8 mouse cellular contexts compared by ENCODE assay signal in genomic region chr2:167632731-167633536, GRCm38 (mm10). TPM values are rescaled to one million over a fixed set of nuclear protein-coding genes. Genes with fewer than 3 reads are reported as not detected.
DNase-seq lines count a peak whose midpoint lies in the region; ATAC-seq and TF ChIP-seq lines count a peak whose summit lies in the region.

No protein-coding gene starts in this region.

- no peaks in the 10 kb centered on the region for H3K27me3 ChIP-seq in heart, embryonic 14.5 days (ENCODE audit: control insufficient read depth, insufficient read depth, low read length)
- no peaks in the 10 kb centered on the region for H3K27me3 ChIP-seq in MEL (ENCODE audit: control insufficient read depth in 1 of 2, insufficient read depth in 2 of 2, low read length in 2 of 2)
- H3K27me3 ChIP-seq in hindbrain, embryonic 11.5 days (ENCODE audit: control insufficient read depth, insufficient read depth, low read length): no peaks in the 10 kb centered on the region
- no peaks in the 10 kb centered on the region for H3K27me3 ChIP-seq in midbrain, embryonic 12.5 days

- H3K4me1 ChIP-seq in heart, embryonic 14.5 days (ENCODE audit: control insufficient read depth in 2 of 2, insufficient read depth in 2 of 2, low read length in 2 of 2): peaks cover 40 to 49% of the 10 kb centered on the region in 2 experiments
- peaks cover 11 to 43% of the 10 kb centered on the region in 2 experiments for H3K4me1 ChIP-seq in MEL (ENCODE audit: control insufficient read depth in 1 of 2, insufficient read depth in 2 of 2, low read length in 2 of 2)
- H3K4me1 ChIP-seq in hindbrain, embryonic 11.5 days (replicated peaks; ENCODE audit: control insufficient read depth, insufficient read depth, low read length): peaks cover 12% of the 10 kb centered on the region
- peaks cover 34% of the 10 kb centered on the region for H3K4me1 ChIP-seq in midbrain, embryonic 12.5 days

- DNase-seq in heart, postnatal 14 days: no peak
- peak; percentile 58 for DNase-seq in MEL (ENCODE audit: low read depth, low spot score)
- DNase-seq in hindbrain, embryonic 11.5 days (ENCODE audit: low spot score): no peak
- DNase-seq in gastrocnemius, adult 18-20 months (ENCODE audit: low spot score): no peak
- DNase-seq in gastrocnemius, postnatal 14 days: no peak
- DNase-seq in MN1 (ENCODE audit: low spot score): no peak

- H3K4me3 ChIP-seq in heart, embryonic 14.5 days (ENCODE audit: control insufficient read depth in 1 of 2, insufficient read depth in 1 of 2, low read depth in 1 of 2, low read length in 2 of 2): peak overlapping the region; percentile 90 to 94
- H3K4me3 ChIP-seq in MEL (ENCODE audit: control insufficient read depth in 1 of 2, insufficient read depth in 1 of 2, low read depth in 2 of 2, low read length in 2 of 2): peak overlapping the region; percentile 71 to 73
- H3K4me3 ChIP-seq in hindbrain, embryonic 11.5 days (ENCODE audit: low read depth, low read length): peak overlapping the region; percentile 98; the same call in 1 of the 2 replicates
- peak overlapping the region; percentile 96 for H3K4me3 ChIP-seq in midbrain, embryonic 12.5 days

- H3K4me2 ChIP-seq in heart, embryonic 14.5 days (ENCODE audit: low read length): peak overlapping the region; percentile 79
- H3K4me2 ChIP-seq in hindbrain, embryonic 11.5 days (replicated peaks; ENCODE audit: low read depth, low read length): no peak overlapping the region
- peak overlapping the region; percentile 93 for H3K4me2 ChIP-seq in midbrain, embryonic 12.5 days (replicated peaks)

- ATAC-seq in heart, embryonic 14.5 days (ENCODE audit: insufficient number of reproducible peaks, insufficient read depth, low FRiP score, low read depth): no peak
- ATAC-seq in hindbrain, embryonic 11.5 days (ENCODE audit: low FRiP score): no peak
- ATAC-seq in midbrain, embryonic 12.5 days (ENCODE audit: low FRiP score, low read depth): no peak

- peaks cover 8% of the 10 kb centered on the region for H3K36me3 ChIP-seq in heart, embryonic 14.5 days (ENCODE audit: control insufficient read depth, insufficient read depth, low read length)
- H3K36me3 ChIP-seq in MEL (ENCODE audit: control insufficient read depth in 1 of 2, insufficient read depth in 2 of 2, low read length in 2 of 2): peaks cover 2 to 42% of the 10 kb centered on the region in 2 experiments; a peak in 2 of 4 replicates
- no peaks in the 10 kb centered on the region for H3K36me3 ChIP-seq in hindbrain, embryonic 11.5 days (ENCODE audit: control insufficient read depth, insufficient read depth, low read length)
- H3K36me3 ChIP-seq in midbrain, embryonic 12.5 days: 0 out of 2 replicates have a peak, but pooled peaks cover 14% of the 10 kb centered on the region

- no peak for TF ChIP-seq EP300 in MEL (IDR thresholded peaks at IDR 0.05; ENCODE audit: low read depth in 1 of 2, low read length in 2 of 2)

- H3K27ac ChIP-seq in heart, embryonic 14.5 days (replicated peaks in 1 of 2; ENCODE audit: control insufficient read depth in 1 of 2, insufficient read depth in 1 of 2, low read depth in 2 of 2, low read length in 2 of 2): peak overlapping the region; percentile 77 to 93
- peak overlapping the region; percentile 93 for H3K27ac ChIP-seq in MEL (ENCODE audit: control insufficient read depth, low read depth, low read length)
- no peak overlapping the region; the same call in 1 of the 2 replicates for H3K27ac ChIP-seq in hindbrain, embryonic 11.5 days (ENCODE audit: low read depth, low read length)
- H3K27ac ChIP-seq in midbrain, embryonic 12.5 days (replicated peaks): peak overlapping the region; percentile 90

- TF ChIP-seq CTCF in MEL (IDR thresholded peaks at IDR 0.05 in 2 of 3, conservative IDR thresholded peaks at IDR 0.05 in 1 of 3; ENCODE audit: control insufficient read depth in 1 of 3, insufficient read depth in 1 of 3, low read depth in 2 of 3, low read length in 3 of 3, poor library complexity in 1 of 3, severe bottlenecking in 1 of 3): no peak

- H3K9me3 ChIP-seq in heart, embryonic 14.5 days (ENCODE audit: control insufficient read depth, low read length): no peaks in the 10 kb centered on the region
- H3K9me3 ChIP-seq in MEL (replicated peaks; ENCODE audit: insufficient read depth, low read length): no peaks in the 10 kb centered on the region
- H3K9me3 ChIP-seq in hindbrain, embryonic 11.5 days (ENCODE audit: control insufficient read depth, low read length): no peaks in the 10 kb centered on the region
- H3K9me3 ChIP-seq in midbrain, embryonic 12.5 days: no peaks in the 10 kb centered on the region

- TF ChIP-seq RAD21 in MEL (IDR thresholded peaks at IDR 0.05; ENCODE audit: low read depth, low read length): no peak

- intact Hi-C loops in heart, postnatal 14 days (cut with DNase I): no loop called here
- intact Hi-C loops in gastrocnemius, postnatal 14 days (cut with DNase I; ENCODE audit: low total_unique reads): no loop called here

- H3K9ac ChIP-seq in heart, embryonic 14.5 days (ENCODE audit: low read length): peak overlapping the region; percentile 93
- H3K9ac ChIP-seq in MEL (ENCODE audit: control insufficient read depth, low read depth, low read length, poor library complexity, severe bottlenecking): peak overlapping the region; percentile 78
- H3K9ac ChIP-seq in hindbrain, embryonic 11.5 days (ENCODE audit: low read depth, low read length): no peak overlapping the region; the same call in 1 of the 2 replicates
- H3K9ac ChIP-seq in midbrain, embryonic 12.5 days (replicated peaks): peak overlapping the region; percentile 97; the same call in 1 of the 2 replicates

- H3K79me2 ChIP-seq in MEL (ENCODE audit: control insufficient read depth, insufficient read depth, low read length, poor library complexity): peaks cover 44% of the 10 kb centered on the region

- WGBS in heart, embryonic 14.5 days: 58% methylated on average over 12 of the region's 12 CpGs
- 85% methylated on average over 12 of the region's 12 CpGs for WGBS in hindbrain, embryonic 11.5 days
- WGBS in midbrain, embryonic 12.5 days: 85% methylated on average over 12 of the region's 12 CpGs

- TF ChIP-seq POLR2A in MEL (IDR thresholded peaks at IDR 0.05; ENCODE audit: control insufficient read depth in 1 of 2, insufficient read depth in 1 of 2, low read depth in 1 of 2, low read length in 2 of 2, poor library complexity in 1 of 2): no peak

TF ChIP-seq in MEL, 35 proteins besides CTCF, POLR2A, EP300 and RAD21 (continues in another document):
- TF ChIP-seq MYB (IDR thresholded peaks at IDR 0.05; ENCODE audit: low read depth, low read length) (no peak), HCFC1 (IDR thresholded peaks at IDR 0.05; ENCODE audit: low read depth, low read length) (no peak), GATA1 (IDR thresholded peaks at IDR 0.05; ENCODE audit: low read depth, low read length) (no peak), SMC3 (IDR thresholded peaks at IDR 0.05; ENCODE audit: low read depth, low read length) (no peak), E2F4 (IDR thresholded peaks at IDR 0.05; ENCODE audit: borderline replicate concordance, low read depth, low read length) (no peak)

RNA-seq across cellular contexts. Expression of gene Ube2v1, which starts 1.0 kb away (rescaled TPM):
- 166 and 175 TPM in 2 replicates for polyA plus RNA-seq in heart, embryonic 14.5 days (2014; fragmentation: Nextera tagmentation; extraction: Ambion mirVana)
- total RNA-seq in heart, postnatal 14 days (2021): 100 to 1,000 TPM in 1 of 2 experiments, 10 to 100 TPM in 1; 93.8 to 102 TPM
- total RNA-seq in MEL (2012; rRNA removed): 156 and 164 TPM in 2 replicates
- polyA plus RNA-seq in MEL (2012; ENCODE audit: insufficient read depth in 1 of 2, insufficient read length in 2 of 2, low read depth in 1 of 2, low replicate concordance in 2 of 2, missing spikeins in 1 of 2): 100 to 1,000 TPM in 1 of 2 experiments, not detected in 1; 343 TPM
- polyA plus RNA-seq in hindbrain, embryonic 11.5 days (2014; fragmentation: Nextera tagmentation; extraction: Ambion mirVana): 237 and 257 TPM in 2 replicates
- polyA plus RNA-seq in midbrain, embryonic 12.5 days (2016; fragmentation: Nextera tagmentation; extraction: Ambion mirVana): 297 and 322 TPM in 2 replicates
- 100 to 1,000 TPM; 175 to 191 TPM for total RNA-seq in gastrocnemius, adult 18-20 months (2021)
- 100 to 1,000 TPM; 158 to 180 TPM for total RNA-seq in gastrocnemius, postnatal 14 days (2021)

RNA-seq across cellular contexts. Expression of gene Gm20431, which starts 28.4 kb away (rescaled TPM):
- 0.19 and 5.2 TPM in 2 replicates for polyA plus RNA-seq in heart, embryonic 14.5 days (2014; fragmentation: Nextera tagmentation; extraction: Ambion mirVana)
- total RNA-seq in heart, postnatal 14 days (2021): 10 to 100 TPM; 20.3 to 22.8 TPM
- total RNA-seq in MEL (2012; rRNA removed): 5.2 and 8.1 TPM in 2 replicates
- 1 to 10 TPM in 1 of 2 experiments, not detected in 1; 5.9 TPM for polyA plus RNA-seq in MEL (2012; ENCODE audit: insufficient read depth in 1 of 2, insufficient read length in 2 of 2, low read depth in 1 of 2, low replicate concordance in 2 of 2, missing spikeins in 1 of 2)
- polyA plus RNA-seq in hindbrain, embryonic 11.5 days (2014; fragmentation: Nextera tagmentation; extraction: Ambion mirVana): 4.0 and 8.4 TPM in 2 replicates
- polyA plus RNA-seq in midbrain, embryonic 12.5 days (2016; fragmentation: Nextera tagmentation; extraction: Ambion mirVana): 9.1 and 9.7 TPM in 2 replicates
- total RNA-seq in gastrocnemius, adult 18-20 months (2021): 1 to 10 TPM; 8.0 to 9.4 TPM
- 10 to 100 TPM; 10.3 to 12.3 TPM for total RNA-seq in gastrocnemius, postnatal 14 days (2021)

RNA-seq across cellular contexts. Expression of gene Cebpb, which starts 55.8 kb away (rescaled TPM):
- 14.2 and 17.0 TPM in 2 replicates for polyA plus RNA-seq in heart, embryonic 14.5 days (2014; fragmentation: Nextera tagmentation; extraction: Ambion mirVana)
- 100 to 1,000 TPM; 108 to 124 TPM for total RNA-seq in heart, postnatal 14 days (2021)
- total RNA-seq in MEL (2012; rRNA removed): 9.9 and 20.8 TPM in 2 replicates
- 10 to 100 TPM in 1 of 2 experiments, not detected in 1; 10.7 TPM for polyA plus RNA-seq in MEL (2012; ENCODE audit: insufficient read depth in 1 of 2, insufficient read length in 2 of 2, low read depth in 1 of 2, low replicate concordance in 2 of 2, missing spikeins in 1 of 2)
- polyA plus RNA-seq in hindbrain, embryonic 11.5 days (2014; fragmentation: Nextera tagmentation; extraction: Ambion mirVana): 1.5 and 3.1 TPM in 2 replicates
- polyA plus RNA-seq in midbrain, embryonic 12.5 days (2016; fragmentation: Nextera tagmentation; extraction: Ambion mirVana): 2.7 and 3.1 TPM in 2 replicates
- 100 to 1,000 TPM in 1 of 2 experiments, 10 to 100 TPM in 1; 95.1 to 169 TPM for total RNA-seq in gastrocnemius, adult 18-20 months (2021)
- total RNA-seq in gastrocnemius, postnatal 14 days (2021): 100 to 1,000 TPM in 1 of 2 experiments, 10 to 100 TPM in 1; 66.9 to 120 TPM

RNA-seq across cellular contexts. Expression of gene Tmem189, which starts 56.7 kb away (rescaled TPM):
- 40.6 and 40.9 TPM in 2 replicates for polyA plus RNA-seq in heart, embryonic 14.5 days (2014; fragmentation: Nextera tagmentation; extraction: Ambion mirVana)
- total RNA-seq in heart, postnatal 14 days (2021): 10 to 100 TPM; 35.0 to 35.2 TPM
- 18.2 and 21.7 TPM in 2 replicates for total RNA-seq in MEL (2012; rRNA removed)
- 10 to 100 TPM in 1 of 2 experiments, not detected in 1; 46.5 TPM for polyA plus RNA-seq in MEL (2012; ENCODE audit: insufficient read depth in 1 of 2, insufficient read length in 2 of 2, low read depth in 1 of 2, low replicate concordance in 2 of 2, missing spikeins in 1 of 2)
- 27.5 and 34.0 TPM in 2 replicates for polyA plus RNA-seq in hindbrain, embryonic 11.5 days (2014; fragmentation: Nextera tagmentation; extraction: Ambion mirVana)
- 33.6 and 36.5 TPM in 2 replicates for polyA plus RNA-seq in midbrain, embryonic 12.5 days (2016; fragmentation: Nextera tagmentation; extraction: Ambion mirVana)
- total RNA-seq in gastrocnemius, adult 18-20 months (2021): 10 to 100 TPM; 10.4 to 15.0 TPM
- 10 to 100 TPM; 18.1 to 22.8 TPM for total RNA-seq in gastrocnemius, postnatal 14 days (2021)
